Mouse (Mus musculus) liver (tissue): ENCODE data around the gene Fam221a.
"Not testable (repeated sequence)": the region's sequence is repeated elsewhere in the genome, so short reads cannot be mapped to it uniquely, and the experiment has no call there.

ENCODE experiments used
- DNase-seq: peaks from one replicate; pipeline ENCODE4 v3.0.0-alpha.2; 2020; ENCODE audit warnings: mixed read lengths

Gene Fam221a

DNA sequence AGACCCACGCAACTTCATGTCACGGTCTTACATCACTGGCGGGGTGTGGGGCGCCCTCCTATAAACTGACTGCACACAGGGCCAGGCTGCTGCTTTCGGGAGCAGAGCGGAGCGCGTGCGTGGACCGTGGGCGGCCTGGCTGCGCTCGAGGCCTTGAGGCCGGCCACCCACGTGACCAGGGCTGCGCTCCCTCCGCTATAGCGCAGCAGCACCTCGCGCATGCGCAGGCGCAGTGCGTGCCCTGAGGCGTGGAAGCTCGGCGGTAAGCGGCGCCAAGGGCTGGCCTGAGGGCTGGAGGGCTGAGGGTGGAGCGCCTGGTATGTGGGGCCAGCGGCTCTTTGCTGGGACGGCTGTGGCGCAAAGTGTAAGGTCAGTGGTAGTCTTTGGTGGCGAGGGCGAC, 27.8 kb downstream of the Fam221a start, which contains the start of gene Stk31:
Gene Stk31 (plus strand): TSS at position 289 of the 400 bp plus-strand sequence.
- DNase-seq: no peak

- DNase-seq: no peak
These were observed 29.9 kb downstream of the Fam221a start for GRCm38 (mm10) chr6:49397466-49397865.

GRCm38 (mm10) chr6:49398365-49398764, 30.8 kb downstream of the Fam221a start:
- no peak for DNase-seq

DNA sequence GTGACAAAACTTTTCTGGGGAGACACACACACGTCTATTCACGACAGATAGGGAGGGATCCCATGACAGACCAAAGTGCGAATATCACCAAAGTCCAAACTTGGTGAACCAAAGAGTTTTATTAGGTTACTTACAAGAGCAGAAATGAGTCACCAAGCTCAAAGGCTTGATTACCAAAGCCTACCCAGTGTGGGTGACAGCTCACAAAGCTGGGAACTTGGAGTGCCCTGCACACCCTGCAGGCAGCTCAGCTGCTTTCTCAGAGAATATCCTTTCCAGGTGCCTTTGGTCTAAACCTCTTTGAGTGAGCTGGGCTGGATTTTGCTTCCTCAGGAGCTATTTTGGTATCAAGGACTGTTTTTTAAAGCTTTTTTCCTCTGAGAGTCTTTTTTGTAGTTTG, 43.3 kb downstream of the Fam221a start:
- no peak for DNase-seq

DNA sequence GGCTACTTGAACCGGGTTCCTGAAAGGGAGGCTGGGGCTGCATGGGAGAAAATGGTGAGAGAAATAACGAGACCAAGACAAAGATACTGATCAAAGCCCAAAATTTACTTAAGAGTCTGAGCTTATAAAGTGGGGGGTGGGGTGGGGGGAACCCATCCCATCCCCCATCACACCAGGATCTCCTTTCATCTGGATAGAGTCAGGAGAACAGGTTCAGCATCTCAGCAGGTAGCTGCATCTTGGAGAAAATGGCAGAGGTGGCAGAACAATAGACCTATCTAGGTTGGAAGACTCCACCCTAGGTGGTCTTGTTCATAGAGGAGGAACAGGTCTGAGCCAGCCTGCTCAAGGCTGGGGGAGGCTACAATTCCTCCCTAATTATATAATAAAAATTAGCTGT, 45.4 kb downstream of the Fam221a start:
- DNase-seq: not testable (repeated sequence)

GRCm38 (mm10) chr6:49415971-49416370, 48.4 kb downstream of the Fam221a start:
- no peak for DNase-seq

GRCm38 (mm10) chr6:49437306-49437705, 69.8 kb downstream of the Fam221a start:
- no peak for DNase-seq
